Comparison of ENCODE assay signal across 8 mouse cellular contexts in the genomic region with DNA sequence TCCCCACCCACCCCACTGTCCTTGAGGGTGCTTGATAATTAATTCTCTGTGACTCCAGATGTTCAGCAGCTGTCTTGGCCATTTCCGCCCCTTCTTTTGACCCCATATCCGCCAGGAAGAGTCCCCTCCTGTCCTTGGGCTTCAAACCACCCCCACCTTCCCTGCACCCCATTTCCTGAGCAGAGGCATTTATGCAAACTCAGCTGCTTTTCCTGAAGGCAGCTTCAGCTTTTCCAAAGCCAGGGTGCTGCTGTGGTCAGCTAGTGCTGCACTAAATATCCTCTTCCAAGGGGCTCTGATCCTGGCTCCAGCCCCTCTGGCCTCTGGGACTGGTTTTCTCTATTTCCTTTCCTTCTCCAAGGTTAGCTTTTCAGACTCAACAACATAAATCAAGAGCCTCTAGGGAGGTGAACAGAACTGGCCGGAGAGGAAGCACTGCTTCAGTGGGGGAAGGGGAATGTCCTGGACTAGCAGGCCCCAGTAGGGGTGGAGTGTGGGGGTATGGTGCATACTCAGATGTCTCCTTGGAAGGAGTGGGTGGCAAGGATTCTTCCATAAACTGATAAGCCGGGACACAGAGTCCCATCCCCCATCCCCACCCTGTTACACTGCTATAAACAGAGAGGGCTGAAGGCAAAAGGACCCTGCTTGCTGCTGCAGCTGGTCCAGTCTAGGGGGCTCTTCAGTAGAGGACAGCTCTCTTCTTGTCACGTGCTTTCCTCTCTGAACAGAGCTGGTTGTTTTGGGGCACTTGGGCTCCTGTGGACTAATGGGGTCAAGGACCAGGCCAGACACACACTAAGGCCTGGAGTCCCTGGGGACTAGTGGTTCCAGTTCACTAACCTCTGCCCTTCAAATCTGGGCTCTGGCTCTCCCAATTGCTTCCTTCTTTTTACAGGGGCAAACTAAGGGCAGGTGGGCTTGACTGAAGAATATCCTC. TPM values are rescaled to one million over a fixed set of nuclear protein-coding genes. Genes with fewer than 3 reads are reported as not detected.
DNase-seq lines count a peak whose midpoint lies in the region; ATAC-seq lines count a peak whose summit lies in the region.

No protein-coding gene starts in this region.

- H3K27me3 ChIP-seq in heart, embryonic 13.5 days (replicated peaks), result no peaks in the 10 kb centered on the region
- H3K27me3 ChIP-seq in kidney, embryonic 16.5 days (ENCODE audit: insufficient read depth, low read length), result no peaks in the 10 kb centered on the region
- H3K27me3 ChIP-seq in midbrain, embryonic 13.5 days, result no peaks in the 10 kb centered on the region

- DNase-seq in 3T3-L1 (ENCODE audit: low read depth, low spot score), result peak; percentile 62
- peak; percentile 79 for DNase-seq in adrenal gland, postnatal 10 days
- no peak for DNase-seq in T-cell, adult 2 months (ENCODE audit: low spot score)
- DNase-seq in right cerebral cortex, postnatal 36 days (ENCODE audit: low spot score in 2 of 2), result no peak
- no peak for DNase-seq in layer of hippocampus, adult 8-10 months (ENCODE audit: low spot score in 2 of 2)

- peaks cover 32% of the 10 kb centered on the region for H3K4me1 ChIP-seq in heart, embryonic 13.5 days
- peaks cover 51% of the 10 kb centered on the region for H3K4me1 ChIP-seq in kidney, embryonic 16.5 days (ENCODE audit: insufficient read depth, low read length)
- H3K4me1 ChIP-seq in midbrain, embryonic 13.5 days (replicated peaks), result no peaks in the 10 kb centered on the region; the same call in 1 of the 2 replicates

- H3K27ac ChIP-seq in heart, embryonic 13.5 days (replicated peaks), result peak overlapping the region; percentile 81
- H3K27ac ChIP-seq in kidney, embryonic 16.5 days (ENCODE audit: low read length), result peak overlapping the region; percentile 95
- H3K27ac ChIP-seq in midbrain, embryonic 13.5 days, result 0 out of 2 replicates have a peak overlapping the region, but pooled peaks have one; percentile 9

- H3K9me3 ChIP-seq in heart, embryonic 13.5 days, result no peaks in the 10 kb centered on the region
- no peaks in the 10 kb centered on the region for H3K9me3 ChIP-seq in kidney, embryonic 16.5 days (ENCODE audit: low read length)
- no peaks in the 10 kb centered on the region for H3K9me3 ChIP-seq in midbrain, embryonic 13.5 days

- H3K4me3 ChIP-seq in heart, embryonic 13.5 days, result no peak overlapping the region
- H3K4me3 ChIP-seq in kidney, embryonic 16.5 days (ENCODE audit: low read length), result 0 out of 2 replicates have a peak overlapping the region, but pooled peaks have one; percentile 7
- H3K4me3 ChIP-seq in midbrain, embryonic 13.5 days (replicated peaks), result no peak overlapping the region

- no peak for ATAC-seq in heart, embryonic 13.5 days (ENCODE audit: extremely low read depth, insufficient number of reproducible peaks, low FRiP score, low TSS enrichment)
- peak; percentile 97 for ATAC-seq in kidney, embryonic 16.5 days (ENCODE audit: low FRiP score, low TSS enrichment)
- no peak for ATAC-seq in midbrain, embryonic 13.5 days

- H3K36me3 ChIP-seq in heart, embryonic 13.5 days, result no peaks in the 10 kb centered on the region
- no peaks in the 10 kb centered on the region for H3K36me3 ChIP-seq in kidney, embryonic 16.5 days (ENCODE audit: insufficient read depth, low read length)
- H3K36me3 ChIP-seq in midbrain, embryonic 13.5 days, result no peaks in the 10 kb centered on the region

- no peak overlapping the region for H3K9ac ChIP-seq in heart, embryonic 13.5 days
- peak overlapping the region; percentile 23; the same call in 1 of the 2 replicates for H3K9ac ChIP-seq in kidney, embryonic 16.5 days (replicated peaks; ENCODE audit: low read length)
- H3K9ac ChIP-seq in midbrain, embryonic 13.5 days (replicated peaks), result no peak overlapping the region

- no peak overlapping the region for H3K4me2 ChIP-seq in heart, embryonic 13.5 days
- H3K4me2 ChIP-seq in kidney, embryonic 16.5 days (replicated peaks; ENCODE audit: low read depth, low read length), result peak overlapping the region; percentile 35
- no peak overlapping the region for H3K4me2 ChIP-seq in midbrain, embryonic 13.5 days (replicated peaks)

- WGBS in heart, embryonic 13.5 days, result 25% methylated on average over 5 of the region's 5 CpGs
- WGBS in kidney, embryonic 16.5 days, result 10% methylated on average over 5 of the region's 5 CpGs
- 38% methylated on average over 5 of the region's 5 CpGs for WGBS in midbrain, embryonic 13.5 days

RNA-seq across cellular contexts. Expression of a gene that starts 5.4 kb away (rescaled TPM):
- not detected for total RNA-seq in adrenal gland, postnatal 10 days (2021)
- polyA plus RNA-seq in heart, embryonic 13.5 days (2015; fragmentation: Nextera tagmentation; extraction: Ambion mirVana), result 0.11 and 0.27 TPM in 2 replicates
- 0.15 and 0.20 TPM in 2 replicates for polyA plus RNA-seq in kidney, embryonic 16.5 days (2015; fragmentation: Nextera tagmentation; extraction: Ambion mirVana)
- not detected in 2 replicates for polyA plus RNA-seq in midbrain, embryonic 13.5 days (2015; fragmentation: Nextera tagmentation; extraction: Ambion mirVana)
- not detected for total RNA-seq in layer of hippocampus, adult 8-10 months (2022)

RNA-seq across cellular contexts. Expression of a gene that starts 9.3 kb away (rescaled TPM):
- 100 to 1,000 TPM in 1 of 2 experiments, 10 to 100 TPM in 1; 95.5 to 108 TPM for total RNA-seq in adrenal gland, postnatal 10 days (2021)
- polyA plus RNA-seq in heart, embryonic 13.5 days (2015; fragmentation: Nextera tagmentation; extraction: Ambion mirVana), result 109 and 118 TPM in 2 replicates
- polyA plus RNA-seq in kidney, embryonic 16.5 days (2015; fragmentation: Nextera tagmentation; extraction: Ambion mirVana), result 168 and 172 TPM in 2 replicates
- polyA plus RNA-seq in midbrain, embryonic 13.5 days (2015; fragmentation: Nextera tagmentation; extraction: Ambion mirVana), result 116 and 121 TPM in 2 replicates
- total RNA-seq in layer of hippocampus, adult 8-10 months (2022), result 10 to 100 TPM; 66.3 to 83.4 (median 80.6) TPM

RNA-seq across cellular contexts. Expression of a gene that starts 28.4 kb away (rescaled TPM):
- 10 to 100 TPM; 17.2 to 23.6 TPM for total RNA-seq in adrenal gland, postnatal 10 days (2021)
- 10.6 TPM in 2 replicates for polyA plus RNA-seq in heart, embryonic 13.5 days (2015; fragmentation: Nextera tagmentation; extraction: Ambion mirVana)
- 26.2 and 30.5 TPM in 2 replicates for polyA plus RNA-seq in kidney, embryonic 16.5 days (2015; fragmentation: Nextera tagmentation; extraction: Ambion mirVana)
- polyA plus RNA-seq in midbrain, embryonic 13.5 days (2015; fragmentation: Nextera tagmentation; extraction: Ambion mirVana), result 24.1 and 24.3 TPM in 2 replicates
- 10 to 100 TPM in 1 of 4 experiments, 1 to 10 TPM in 3; 7.9 to 10.4 (median 9.3) TPM for total RNA-seq in layer of hippocampus, adult 8-10 months (2022)

RNA-seq across cellular contexts. Expression of a gene that starts 32.7 kb away (rescaled TPM):
- 10 to 100 TPM; 89.0 to 91.5 TPM for total RNA-seq in adrenal gland, postnatal 10 days (2021)
- polyA plus RNA-seq in heart, embryonic 13.5 days (2015; fragmentation: Nextera tagmentation; extraction: Ambion mirVana), result 77.4 and 79.8 TPM in 2 replicates
- 91.7 and 100 TPM in 2 replicates for polyA plus RNA-seq in kidney, embryonic 16.5 days (2015; fragmentation: Nextera tagmentation; extraction: Ambion mirVana)
- polyA plus RNA-seq in midbrain, embryonic 13.5 days (2015; fragmentation: Nextera tagmentation; extraction: Ambion mirVana), result 198 and 209 TPM in 2 replicates
- 100 to 1,000 TPM; 243 to 289 (median 265) TPM for total RNA-seq in layer of hippocampus, adult 8-10 months (2022)

Comparison
In these comparisons a context has a peak if more than half of its experiments do, and no peak if none do; other contexts are left out.
1. DNase-seq: peak in 3T3-L1 (single experiment) and adrenal gland, postnatal 10 days (single experiment); none in T-cell, adult 2 months (single experiment), right cerebral cortex, postnatal 36 days (0 of 2) and layer of hippocampus, adult 8-10 months (0 of 2).
2. H3K27ac ChIP-seq: peak in every context shown above with its lines; median percentile 95 in kidney, embryonic 16.5 days; 81 in heart, embryonic 13.5 days; 9 in midbrain, embryonic 13.5 days.